Mouse (Mus musculus) frontal cortex, postnatal 36 days (tissue): ENCODE results near the gene H2afx.
A peak's percentile ranks its signal among the peaks of the same experiment; 100 is the strongest.
"Not testable (repeated sequence)": the region's sequence is repeated elsewhere in the genome, so short reads cannot be mapped to it uniquely, and the experiment has no call there.

Experiments used
- DNase-seq, 2 experiments: peaks; one replicate each; pipeline ENCODE4 v3.0.0; 2022; ENCODE audit warnings: low spot score in 2 of 2

The H2afx gene

GRCm38 (mm10) chr9:44318826-44319095, 15.7 kb upstream of the H2afx start:
- no peak for DNase-seq

DNA sequence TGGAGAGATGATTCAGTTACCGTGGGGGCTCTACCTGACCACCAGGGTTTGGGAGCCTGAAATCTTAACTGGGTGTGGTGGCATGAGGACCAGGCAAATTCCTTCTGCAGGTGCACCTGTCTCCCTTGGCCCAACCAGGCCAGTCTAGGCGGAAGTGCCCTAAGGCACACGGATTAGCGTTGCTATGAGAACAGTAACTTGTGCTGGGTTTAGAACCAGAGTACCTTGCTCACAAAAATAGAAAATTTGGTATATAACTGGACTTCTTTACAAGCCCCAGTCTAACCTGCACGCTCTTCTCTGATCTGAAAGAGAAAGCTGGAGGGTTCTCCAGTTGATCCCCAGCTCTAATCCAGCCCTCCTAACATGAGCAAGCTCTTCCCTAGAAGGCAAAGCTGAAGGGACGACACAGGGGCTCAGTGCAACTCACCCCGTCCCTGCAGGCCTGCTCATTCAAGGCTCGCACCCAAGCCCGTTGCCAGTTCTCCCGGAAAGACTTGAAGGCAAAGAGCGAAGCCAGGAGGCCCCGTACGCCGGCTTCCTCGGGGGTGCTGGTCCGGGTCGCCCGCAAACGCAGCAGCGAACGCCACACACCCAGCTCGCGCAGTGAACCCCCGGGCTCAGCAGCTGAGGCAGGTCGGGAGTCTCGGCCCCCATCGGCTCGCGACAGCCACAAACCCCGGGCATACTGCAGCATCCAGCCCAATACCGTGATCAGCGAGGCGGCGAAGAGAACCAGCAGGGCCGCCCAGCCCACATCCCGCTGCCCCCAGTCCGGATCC, 15.2 kb upstream of the H2afx start:
- DNase-seq: peak; percentile 37 to 47

- DNase-seq: peak; percentile 81 to 93
Observed at GRCm38 (mm10) chr9:44319887-44320798, 14.4 kb upstream of the H2afx start, which contains the start of gene C2cd2l. Gene C2cd2l (minus strand): TSS chr9:44320285.

DNA sequence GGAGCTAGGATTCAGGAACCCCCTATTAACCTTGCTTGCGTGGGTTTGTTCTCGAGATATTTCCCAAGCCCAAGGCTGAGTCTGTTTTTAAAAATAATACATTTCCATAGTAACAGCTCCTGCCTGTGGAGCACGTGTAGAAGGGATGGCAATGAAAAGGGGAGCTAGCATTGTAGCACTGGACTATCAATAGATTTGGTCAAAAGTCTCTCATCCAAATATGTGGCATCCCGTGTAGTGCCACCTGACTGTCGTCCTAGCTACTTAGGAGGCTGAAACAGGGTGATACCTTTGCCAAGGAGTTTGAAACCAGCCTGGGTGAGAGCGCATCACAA, 13.7 kb upstream of the H2afx start:
- peak; percentile 26 to 63 for DNase-seq

- DNase-seq: not testable (repeated sequence)
Observed at GRCm38 (mm10) chr9:44323656-44324055, 10.8 kb upstream of the H2afx start.

GRCm38 (mm10) chr9:44324147-44324546, 10.3 kb upstream of the H2afx start:
- no peak for DNase-seq

GRCm38 (mm10) chr9:44325032-44325767, 9.3 kb upstream of the H2afx start:
- not testable (repeated sequence) for DNase-seq

GRCm38 (mm10) chr9:44325768-44326370, 8.6 kb upstream of the H2afx start, which contains the start of gene Dpagt1:
Gene Dpagt1 (plus strand): TSS chr9:44326019.
- DNase-seq: no peak

DNA sequence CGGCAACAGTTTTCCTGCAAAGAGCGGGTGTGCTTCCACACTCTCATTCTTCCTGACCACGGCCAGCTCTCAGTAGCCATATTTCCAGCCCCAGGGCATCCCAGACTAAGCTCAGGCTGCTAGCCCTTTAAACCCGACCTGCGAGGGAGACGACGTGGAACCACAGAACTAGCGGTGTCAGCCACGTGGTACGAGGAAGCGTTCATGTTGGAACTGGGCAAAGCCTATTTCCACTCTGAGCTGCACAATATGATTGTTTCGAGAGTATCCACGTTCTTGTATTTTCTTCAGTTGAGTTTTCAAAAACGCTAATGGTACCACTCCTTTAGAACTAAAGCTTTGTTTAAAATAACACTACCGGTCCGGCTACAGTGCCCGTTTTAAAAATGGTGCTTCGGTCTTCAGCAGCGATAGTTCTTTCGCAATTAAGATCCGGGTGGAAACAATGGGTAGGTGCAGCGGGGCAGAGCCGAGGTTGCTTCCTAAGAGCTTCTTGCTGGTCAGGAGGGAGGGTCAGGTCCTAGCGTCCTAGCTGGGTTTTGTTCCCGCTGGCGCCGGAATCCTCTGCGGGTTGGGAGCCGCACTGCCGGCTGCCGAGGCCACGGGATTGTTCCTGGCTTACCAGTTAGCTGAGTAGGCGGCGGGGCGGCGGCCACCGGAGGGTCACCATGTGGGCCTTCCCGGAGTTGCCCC, 8.0 kb upstream of the H2afx start:
- DNase-seq: peak; percentile 80 to 88

DNA sequence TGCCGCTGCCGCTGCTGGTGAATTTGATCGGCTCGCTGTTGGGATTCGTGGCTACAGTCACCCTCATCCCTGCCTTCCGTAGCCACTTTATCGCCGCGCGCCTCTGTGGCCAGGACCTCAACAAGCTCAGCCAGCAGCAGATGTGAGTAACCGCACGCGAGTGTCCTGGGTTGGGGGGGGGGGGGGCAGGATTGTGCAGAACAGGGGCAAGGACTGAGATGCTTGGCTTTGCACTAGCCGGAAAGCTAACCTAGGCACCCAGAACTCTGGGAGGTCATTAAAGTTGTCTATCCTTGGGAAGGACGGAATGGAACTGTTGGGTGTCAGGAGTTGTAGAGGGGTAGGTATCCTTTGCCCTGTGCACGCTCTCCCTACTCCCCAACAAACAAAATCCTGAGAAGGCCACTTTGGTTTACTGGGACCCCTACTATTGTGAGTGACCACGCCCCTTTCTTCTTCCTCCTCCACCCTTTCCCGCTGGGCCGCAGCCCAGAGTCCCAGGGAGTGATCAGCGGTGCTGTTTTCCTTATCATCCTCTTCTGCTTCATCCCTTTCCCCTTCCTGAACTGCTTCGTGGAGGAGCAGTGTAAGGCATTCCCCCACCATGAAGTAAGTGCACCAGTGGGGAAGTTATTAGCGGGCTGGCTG, 7.3 kb upstream of the H2afx start:
- DNase-seq: no peak

GRCm38 (mm10) chr9:44327926-44328325, 6.6 kb upstream of the H2afx start:
- DNase-seq: no peak

DNA sequence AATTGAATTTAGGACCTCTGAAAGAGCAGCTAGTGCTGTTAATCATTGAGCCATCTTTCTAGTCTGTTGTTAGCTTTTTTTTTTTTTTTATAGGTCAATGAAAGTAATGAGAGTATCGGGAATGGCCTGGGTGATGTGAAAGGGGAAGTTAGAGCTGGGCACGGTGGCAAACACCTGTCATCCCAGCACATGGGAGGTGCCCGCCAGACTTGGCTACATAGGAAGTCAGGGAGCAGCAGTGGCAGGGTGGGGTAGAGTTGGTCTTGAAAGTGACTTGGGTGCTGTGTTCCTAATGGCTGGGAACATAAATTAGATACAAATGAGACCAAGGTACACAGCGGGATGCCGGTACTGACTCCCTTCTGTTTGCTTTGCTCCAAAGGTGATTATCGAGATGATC, 3.8 kb upstream of the H2afx start:
- DNase-seq: no peak

- DNase-seq: no peak
Observed at GRCm38 (mm10) chr9:44332918-44333638, 1.4 kb upstream of the H2afx start.

- peak; percentile 32 to 47 for DNase-seq
Observed at GRCm38 (mm10) chr9:44335331-44336092, 1.0 kb downstream of the H2afx start.

- DNase-seq: no peak
Observed at GRCm38 (mm10) chr9:44336093-44336406, 1.6 kb downstream of the H2afx start.

DNA sequence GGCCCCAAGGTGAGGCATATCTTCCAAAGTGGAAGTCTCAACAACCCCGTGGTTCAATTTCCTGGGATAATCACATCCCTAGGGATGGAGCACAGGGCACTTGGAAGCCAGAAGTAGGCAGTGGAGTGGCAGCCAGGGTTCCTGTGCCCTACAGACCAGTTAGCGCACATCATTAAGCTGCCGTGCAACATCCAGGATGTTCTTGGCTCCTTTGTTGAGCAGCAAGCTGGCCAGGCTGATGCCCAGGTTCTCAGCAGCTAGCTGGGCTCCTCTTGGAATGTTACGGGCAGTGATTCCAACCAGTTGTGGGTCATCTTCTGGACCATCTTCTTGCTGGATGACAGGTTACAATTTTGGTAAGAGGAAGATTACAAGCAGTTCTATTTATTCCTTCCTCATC, 2.0 kb downstream of the H2afx start:
- not testable (repeated sequence) for DNase-seq

DNA sequence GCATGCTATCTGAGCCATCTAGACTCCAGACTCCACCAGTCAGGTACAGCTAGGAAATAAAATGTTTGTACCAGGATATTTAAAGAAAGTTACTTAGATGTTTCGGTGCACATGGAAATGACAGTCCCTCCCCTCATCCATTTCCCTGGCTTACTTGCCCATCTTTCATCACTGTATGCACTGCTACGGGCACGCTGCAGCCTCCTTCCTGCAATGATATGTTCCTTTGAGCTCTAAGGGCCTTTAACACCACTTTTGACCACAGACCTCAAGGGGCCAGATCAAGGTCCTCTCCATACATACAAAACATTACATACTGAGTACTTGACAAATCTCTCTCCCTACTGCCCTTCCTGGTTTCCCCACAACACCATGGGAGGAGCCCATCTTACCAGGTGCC, 2.5 kb downstream of the H2afx start:
- no peak for DNase-seq

GRCm38 (mm10) chr9:44337436-44338169, 3.1 kb downstream of the H2afx start:
- no peak for DNase-seq

DNA sequence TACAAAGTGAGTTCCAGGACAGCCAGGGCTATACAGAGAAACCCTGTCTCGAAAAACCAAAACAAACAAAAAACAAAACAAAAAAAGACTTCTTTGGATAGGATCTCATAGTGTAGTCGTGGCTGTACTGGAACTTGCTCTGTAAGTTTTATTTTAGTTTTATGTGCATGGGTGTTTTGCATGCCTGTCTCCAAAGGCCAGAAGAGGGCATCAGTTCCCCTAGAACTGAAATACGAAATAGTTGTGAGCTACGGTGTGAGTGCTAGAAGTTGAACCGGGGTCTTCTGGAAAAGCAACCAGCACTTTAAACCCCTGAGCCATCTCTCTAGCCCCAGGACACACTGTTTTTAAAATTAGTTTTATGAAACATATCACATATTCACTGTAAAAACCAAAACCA, 4.1 kb downstream of the H2afx start:
- no peak for DNase-seq
